Mouse (Mus musculus) R1 (cell line): Measurements from ENCODE around the gene Psd4.

Experiments used
- DNase-seq: peaks from one replicate; pipeline ENCODE4 v3.0.0-alpha.2; 2018; ENCODE audit warnings: low read depth, low spot score

The Psd4 gene

DNA sequence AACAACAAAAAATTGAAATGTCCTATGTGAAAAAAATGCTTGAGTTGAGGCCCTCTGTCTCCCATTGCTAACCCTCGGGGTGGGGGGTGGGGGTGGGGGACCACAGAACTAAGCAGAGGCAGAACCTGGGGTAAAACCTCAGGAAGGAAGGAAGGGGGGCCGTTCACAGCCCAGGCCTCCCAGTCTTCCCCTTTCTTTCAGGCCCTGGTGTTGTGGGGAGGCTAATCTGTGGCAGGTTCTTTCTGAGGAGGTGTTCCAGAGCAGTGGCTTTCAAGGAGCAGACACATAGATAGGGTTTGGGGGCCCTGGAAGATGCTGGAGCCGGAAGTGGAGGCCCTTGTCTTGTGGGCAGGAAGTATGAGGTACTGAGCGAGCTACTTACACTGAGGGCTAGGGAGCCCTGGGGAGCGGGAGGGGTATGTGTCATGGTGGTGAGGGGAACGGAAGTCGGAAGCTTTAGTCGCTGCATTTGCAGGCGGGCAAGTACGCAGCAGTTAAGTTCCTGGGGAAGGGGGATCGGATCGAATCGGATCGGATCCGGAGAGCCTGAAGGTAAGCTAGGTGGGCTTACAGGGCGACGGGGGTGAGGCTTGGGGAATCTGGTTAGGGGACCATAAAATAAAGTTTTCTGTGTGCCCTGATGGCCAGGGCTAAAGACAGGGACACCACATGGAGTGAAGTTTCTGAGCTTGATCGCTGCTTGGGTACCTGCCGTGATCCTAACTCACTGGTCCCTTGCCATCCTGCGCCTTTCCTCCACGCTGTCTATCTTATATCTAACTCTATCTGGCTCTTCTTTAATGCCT, 19.0 kb downstream of the Psd4 start:
- DNase-seq = peak; percentile 27

DNA sequence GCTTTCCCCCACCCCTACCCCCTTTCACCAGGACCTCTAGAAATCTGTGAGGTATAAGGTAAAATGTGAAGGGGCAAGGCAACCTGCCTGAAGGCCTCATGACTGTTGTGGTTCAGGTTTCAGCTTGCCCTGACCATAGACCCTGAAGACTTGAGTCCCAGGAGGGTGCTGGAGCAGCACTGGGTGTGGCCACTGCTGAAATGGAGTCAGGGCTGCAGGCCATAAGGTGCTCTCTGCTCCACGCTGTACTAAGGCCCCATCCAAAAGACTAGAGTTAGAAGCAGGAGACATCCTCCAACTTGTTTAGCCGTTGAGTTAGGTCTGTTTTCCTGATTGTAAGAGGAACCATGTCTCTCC, 19.6 kb downstream of the Psd4 start:
- DNase-seq = no peak

DNA sequence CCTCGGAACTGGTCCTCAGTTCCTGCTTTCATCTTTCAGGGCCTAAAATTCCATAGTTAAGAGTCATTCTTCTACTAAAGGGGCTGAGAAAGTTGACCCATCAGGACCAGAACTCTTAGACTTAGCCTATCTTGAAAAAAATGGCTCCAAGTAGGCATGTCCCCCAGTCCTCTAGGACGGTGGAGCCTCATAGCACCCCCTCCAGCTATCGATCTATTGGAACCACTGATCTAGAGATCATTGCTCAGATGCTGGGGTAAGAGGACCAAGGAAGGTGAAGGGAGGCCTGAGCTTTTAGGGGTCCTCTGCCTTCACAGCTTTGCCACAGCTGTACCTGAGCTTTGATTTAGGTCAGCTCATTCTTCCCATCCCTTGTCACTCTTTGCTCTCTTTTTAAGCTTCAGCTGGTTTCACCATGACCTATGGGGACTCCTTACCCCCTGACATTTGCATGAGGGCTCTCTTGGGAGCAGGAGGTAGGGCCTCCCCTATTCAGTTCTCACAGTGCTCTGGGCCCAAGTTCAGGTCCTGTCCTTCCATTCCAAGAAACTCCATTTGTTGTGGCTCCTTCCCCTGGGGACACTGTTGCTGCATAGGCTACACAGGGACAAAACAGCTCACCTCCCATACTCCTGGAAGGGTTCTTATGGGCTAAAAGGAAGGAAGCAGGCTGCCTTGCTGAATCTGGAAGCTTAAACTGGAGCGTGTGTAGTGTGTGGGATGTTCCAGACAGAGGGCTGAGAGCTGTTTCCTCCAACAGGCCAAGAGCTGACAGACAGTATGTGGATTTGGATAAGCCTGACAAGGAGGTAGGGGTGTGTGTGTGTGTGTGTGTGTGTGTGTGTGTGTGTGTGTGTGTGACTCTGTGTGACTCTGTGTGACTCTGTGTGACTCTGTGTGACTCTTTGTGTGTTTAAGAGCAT, 20.2 kb downstream of the Psd4 start:
- DNase-seq = no peak

DNA sequence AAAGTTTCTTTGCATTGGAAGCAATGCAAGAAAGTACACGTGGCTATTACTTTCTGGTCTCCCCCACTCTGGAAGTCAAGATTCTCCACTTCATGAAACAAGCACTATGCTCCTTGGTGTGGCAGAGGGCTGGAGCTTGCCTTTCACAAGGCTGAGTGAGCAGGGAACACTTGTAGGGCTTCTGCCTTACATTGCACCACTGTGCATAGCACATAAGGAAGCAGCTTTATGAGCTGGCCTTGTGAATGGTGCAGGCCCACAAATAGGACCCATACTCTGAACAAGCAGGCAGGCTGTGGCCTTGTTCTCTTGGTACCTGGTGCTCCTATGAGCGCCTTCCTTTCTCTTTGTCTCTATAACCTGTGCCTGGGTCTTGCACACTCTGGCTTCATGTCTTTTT, 25.9 kb downstream of the Psd4 start:
- DNase-seq = no peak

- DNase-seq = peak; percentile 30
Measured at GRCm38 (mm10) chr2:24397115-24397514, 29.7 kb downstream of the Psd4 start.

DNA sequence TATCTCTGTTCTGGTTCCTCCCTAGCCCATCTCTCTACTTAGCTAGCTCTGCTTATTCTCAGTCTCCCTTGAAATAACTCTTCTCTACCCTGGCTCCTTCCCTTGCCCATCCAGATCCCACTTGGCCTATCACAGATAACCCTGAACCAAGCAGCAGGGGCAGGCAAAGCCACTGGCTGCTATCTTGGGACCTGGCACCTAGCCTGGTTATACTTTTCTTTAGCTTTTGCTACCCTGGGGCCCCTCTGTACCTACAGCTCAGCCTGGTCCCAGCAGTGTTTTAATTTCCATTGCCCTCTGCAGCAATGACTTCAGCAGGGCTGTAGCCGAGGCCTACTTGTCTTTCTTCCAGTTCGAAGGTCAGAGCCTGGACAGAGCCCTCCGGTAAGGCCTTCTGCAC, 33.3 kb downstream of the Psd4 start:
- no peak for DNase-seq

DNA sequence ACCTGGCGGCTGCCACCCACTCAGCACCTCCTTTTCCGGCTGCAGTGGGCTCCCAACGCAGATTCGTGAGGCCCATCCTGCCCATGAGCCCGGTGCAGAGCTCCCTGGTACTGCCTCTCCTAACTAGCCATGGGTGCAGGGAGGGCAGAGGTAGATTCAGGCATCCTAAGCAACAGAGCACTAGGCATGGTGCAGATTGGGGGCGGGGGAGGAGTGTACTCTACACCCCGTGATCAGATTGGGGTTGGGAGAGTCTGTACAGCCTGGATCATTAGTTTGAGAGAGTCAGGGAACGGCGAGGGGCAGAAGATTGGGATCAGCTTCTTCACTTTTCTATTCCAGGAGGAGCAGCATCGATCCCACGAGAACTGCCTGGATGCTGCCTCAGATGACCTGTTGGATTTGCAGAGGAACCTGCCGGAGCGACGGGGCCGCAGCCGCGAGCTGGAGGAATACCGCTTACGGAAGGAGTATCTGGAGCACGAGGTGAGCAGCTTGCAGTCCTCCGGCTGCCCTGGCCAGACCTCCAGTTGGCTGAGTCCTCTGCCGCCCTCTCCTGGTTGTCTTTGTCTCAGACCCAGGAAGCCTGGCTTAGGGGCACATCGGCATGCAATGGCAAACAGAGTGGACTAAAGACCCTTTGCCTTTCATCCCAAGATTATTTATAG, 38.1 kb downstream of the Psd4 start:
- peak; percentile 82 for DNase-seq

DNA sequence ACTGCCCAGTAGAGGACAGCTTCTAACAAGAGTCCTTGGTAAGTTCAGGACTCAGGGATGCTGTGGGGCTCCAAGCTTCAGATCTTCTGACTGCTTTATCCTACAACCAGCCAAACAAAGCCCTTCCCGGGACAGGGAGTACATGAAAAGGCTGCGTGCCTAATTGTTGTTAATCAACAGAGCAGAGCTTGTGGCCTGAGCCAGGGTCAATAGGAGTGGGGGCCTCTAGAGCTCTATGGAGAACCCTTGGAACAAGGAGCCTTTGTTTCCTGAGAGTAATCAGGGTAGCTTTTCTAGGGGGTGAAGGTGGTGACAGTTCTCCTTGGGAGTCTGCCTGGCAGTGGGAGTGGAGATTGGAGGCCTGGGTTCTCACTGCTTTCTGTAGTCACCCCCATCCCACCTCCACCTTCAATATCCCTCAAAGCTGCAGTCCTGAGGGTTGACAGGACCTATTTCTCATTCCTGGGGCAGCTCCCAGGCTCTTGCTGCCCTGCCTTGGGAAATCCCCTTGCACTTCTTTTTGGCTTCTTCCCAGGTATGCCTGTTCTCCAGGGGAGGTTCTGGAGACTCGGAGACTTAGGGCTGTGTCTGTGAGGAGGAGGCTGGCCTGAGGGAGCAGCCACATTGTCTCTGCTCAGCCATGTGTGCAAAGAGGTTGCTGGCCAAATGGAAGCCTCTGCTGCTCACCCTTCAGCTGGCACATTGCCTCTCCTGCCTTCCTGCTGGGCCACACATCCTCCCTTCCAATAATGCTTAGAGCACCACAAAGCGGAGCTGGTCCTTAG, 40.5 kb downstream of the Psd4 start:
- DNase-seq = no peak

GRCm38 (mm10) chr2:24409166-24409565, 41.8 kb downstream of the Psd4 start:
- DNase-seq = peak; percentile 72

DNA sequence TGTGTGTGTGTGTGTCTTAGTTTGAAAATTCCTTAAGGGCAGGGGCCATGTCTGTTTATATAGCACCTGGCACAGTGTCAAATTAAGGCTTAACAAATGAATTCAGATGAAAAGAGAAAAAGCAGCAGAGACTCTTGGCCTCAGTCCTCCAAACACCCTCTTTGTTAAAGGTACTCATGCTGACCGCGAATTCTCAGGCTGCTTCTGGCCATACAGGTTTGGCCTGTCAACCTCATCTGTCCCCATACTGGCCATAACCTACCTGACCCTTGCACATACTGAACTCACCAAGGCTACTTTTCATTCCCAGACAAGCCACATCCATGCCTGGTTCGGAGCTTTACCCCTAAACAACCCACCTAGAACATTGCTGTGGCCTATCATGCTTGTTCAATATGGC, 45.8 kb downstream of the Psd4 start:
- DNase-seq = no peak

- no peak for DNase-seq
Measured at GRCm38 (mm10) chr2:24413677-24414076, 46.3 kb downstream of the Psd4 start.

DNA sequence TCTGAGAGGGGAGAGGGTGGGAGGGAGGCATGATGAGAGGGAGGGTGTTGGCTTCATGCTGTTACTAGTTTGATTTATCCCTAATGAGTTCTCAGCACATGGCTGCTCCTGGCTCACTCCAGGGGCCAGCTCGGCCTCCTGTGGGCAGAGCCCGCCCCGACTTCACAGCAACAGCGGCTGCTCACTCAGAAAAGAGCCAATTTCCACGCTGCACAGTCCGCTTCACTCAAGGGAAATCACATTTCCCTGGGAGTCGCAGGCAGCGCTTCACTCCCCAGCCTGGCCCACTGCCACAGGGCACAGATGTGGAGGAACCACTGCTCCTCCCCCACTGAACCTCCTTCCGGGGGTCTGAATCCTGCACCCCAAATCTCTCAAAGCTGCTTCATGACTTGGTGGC, 49.3 kb downstream of the Psd4 start:
- DNase-seq = no peak

DNA sequence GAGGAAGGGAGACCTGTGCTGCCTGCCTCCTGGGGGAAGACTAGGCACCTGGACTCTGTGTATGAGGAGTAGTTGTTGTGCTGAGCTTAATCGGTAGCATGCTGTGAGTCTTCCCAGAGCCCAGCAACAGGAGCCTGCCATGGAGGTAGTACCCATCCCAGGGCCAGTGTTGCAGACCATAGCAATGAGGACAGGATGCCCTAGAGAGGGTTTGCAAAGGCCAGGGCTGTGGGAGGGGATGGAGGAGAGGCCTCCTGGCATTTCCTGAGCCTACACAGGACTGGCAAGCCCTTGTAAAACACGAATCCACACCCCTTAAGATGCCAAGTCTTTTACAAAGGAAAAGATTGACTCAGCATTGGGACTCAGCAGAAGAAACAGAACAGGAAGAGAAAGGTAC, 49.7 kb downstream of the Psd4 start:
- DNase-seq = no peak

- DNase-seq = no peak
Measured at GRCm38 (mm10) chr2:24417564-24417963, 50.2 kb downstream of the Psd4 start.

GRCm38 (mm10) chr2:24421211-24421863, 54.0 kb downstream of the Psd4 start:
- DNase-seq = no peak

DNA sequence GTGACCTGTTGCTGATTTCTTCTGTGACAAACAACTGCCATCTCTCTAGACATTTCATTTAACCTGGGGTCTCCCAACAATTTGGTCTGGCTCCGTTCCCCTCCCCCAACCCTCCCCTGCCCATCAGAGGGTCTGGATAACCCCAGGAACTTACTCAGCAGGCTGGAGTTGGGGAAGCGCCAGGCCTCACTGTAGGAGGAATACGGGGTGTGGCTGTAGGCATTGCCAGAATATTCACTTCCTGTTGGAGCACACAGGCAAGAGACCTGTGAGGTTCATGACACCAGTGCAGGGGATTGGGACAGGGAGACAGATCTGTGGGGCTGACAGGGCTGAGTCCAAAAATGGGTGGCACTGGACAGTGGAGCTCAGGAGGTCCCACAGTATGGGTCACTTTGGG, 55.4 kb downstream of the Psd4 start:
- no peak for DNase-seq

DNA sequence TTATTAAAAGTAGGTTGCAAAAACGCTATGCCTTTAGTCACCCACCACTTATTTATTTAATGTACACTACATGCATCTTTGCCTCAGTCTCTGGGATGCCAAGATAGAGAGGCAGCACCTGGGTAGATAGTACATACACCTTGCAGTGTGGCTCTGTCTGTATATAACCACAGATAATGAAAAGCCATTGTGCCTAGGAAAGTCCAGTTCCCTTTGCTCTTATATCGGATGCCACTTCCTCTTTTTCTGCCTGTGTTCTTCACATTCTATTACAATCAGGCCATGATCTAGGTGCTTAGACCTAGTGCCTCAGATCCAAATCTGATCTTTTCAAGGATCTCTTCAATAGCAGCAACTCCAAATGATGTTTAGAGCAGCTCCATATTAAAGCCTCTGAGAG, 58.2 kb downstream of the Psd4 start:
- DNase-seq = no peak

DNA sequence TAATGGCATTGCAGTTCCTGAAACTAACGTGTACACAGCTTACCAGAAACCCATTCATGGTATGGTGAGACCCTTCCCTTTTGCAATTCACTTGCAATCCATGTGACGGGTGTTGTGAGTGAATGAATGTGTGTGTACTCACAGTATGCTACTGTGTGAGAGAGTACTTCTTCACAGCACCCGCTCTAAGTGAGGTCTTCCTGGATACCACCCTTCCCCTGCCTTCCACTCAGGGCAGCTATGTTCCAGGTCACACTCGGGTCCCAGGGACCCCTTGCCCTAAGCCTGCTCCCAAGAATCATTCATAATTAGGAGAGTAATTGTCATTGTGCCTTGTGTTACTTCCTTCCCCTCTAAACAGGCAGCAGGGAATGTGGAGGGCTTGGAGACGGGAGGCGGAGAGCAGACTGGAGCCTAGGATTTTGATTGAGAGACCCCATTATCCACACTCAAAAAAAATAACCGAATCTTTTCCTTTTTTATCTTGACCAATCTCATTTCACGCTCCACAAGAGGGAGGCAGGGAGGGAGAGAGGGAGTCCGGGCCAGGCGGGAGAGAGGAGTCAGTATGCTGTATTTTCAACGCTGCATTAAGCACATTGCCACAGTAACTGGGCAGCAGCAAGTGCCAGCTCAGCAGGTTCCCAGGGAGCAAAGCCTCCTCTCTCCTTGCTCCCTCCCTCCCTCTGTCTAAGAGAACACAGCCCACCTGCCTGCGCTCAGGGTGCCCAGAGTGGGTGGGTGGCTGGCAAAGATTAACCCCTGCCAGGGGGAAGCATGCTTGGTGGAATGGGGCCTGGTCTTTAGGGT, 60.7 kb downstream of the Psd4 start:
- DNase-seq = no peak

GRCm38 (mm10) chr2:24429806-24430205, 62.4 kb downstream of the Psd4 start:
- no peak for DNase-seq

DNA sequence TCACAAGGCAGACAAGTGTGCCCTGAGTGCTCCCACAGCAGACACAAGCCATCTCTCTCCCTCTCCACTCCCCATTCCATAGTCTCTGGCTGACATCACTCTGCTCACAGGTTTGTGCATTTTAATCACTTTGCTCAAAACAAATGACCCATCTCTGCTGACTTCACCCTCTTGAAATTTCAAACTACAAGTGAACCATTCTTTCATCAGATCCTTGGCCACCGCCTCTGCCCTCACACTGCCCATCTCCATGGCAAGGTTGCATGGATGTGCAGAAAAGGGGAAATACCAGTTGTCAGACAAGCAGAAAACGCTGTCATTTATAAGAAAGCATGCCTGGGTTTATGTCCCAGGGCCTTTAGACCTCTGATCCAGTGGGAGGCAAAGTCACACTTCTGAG, 67.3 kb downstream of the Psd4 start:
- no peak for DNase-seq
